Mouse (Mus musculus): ENCODE results near the gene Arhgap10. TPM values are rescaled to one million over a fixed set of nuclear protein-coding genes. Genes with fewer than 3 reads are reported as not detected.
A peak's percentile ranks its signal among the peaks of the same experiment; 100 is the strongest.

Arhgap10 gene
- total RNA-seq, 4 experiments from 2014 or later = 9.6 to 10.8 (median 10.2) TPM

DNA sequence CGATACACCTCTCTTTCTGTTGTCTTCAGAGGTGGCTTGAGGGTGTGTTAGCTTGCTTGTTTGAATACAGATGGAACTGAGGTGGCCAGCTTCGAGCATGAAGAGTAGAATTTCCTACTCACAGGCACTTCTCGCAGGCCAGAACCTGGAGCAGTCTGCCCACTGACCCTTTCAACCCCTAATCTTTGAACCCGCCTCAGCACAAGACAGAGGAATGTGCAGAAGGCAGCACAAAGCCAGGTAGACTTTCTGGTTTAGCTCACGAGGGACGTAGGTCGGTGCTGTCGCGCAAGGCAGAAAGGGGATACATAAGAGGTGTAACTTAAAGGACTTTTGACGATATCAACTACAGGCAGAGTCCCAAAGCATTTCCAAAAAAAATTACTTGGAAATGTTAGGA, 908 bp downstream of the Arhgap10 start:
- DNase-seq (ENCODE audit: low spot score in 2 of 2) = no peak

DNA sequence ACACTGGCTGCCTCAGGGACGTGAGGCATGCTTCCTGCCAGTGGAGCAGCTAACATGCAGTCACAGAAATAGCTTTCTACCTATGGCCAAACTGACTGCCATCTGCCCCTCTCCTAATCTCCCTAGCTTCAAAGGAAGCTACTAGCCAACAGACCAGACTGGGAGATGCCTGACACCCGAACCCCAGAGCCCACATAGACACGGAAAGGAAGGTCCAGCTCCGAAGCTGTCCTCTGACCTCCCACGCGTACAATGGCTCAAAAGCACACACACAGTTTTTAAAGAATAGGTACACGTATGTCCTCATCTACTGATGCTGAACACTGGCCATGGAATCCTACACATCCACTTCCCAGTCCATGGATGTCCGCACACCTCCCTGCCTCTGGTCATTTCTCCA, 2.0 kb downstream of the Arhgap10 start:
- no peak for DNase-seq (ENCODE audit: low spot score in 2 of 2)

DNA sequence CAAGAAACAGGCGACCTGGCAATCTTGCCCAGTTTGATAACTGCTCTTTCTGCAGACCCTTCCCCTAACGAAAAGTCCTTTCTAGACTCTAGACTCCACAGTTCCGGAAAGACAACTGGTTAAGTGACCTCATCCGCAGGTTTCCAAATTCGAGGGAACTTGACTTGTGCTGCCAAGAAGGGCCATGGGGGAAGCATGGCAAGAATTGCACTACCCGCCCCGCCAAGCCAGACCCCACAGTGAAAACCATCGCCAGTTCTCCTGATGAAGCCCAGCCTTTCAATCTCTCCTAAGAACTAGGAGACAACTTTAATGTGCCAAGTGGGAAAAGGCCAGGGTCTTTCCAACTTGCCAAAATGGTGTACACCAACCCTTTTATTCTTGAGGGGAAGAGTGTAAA, 2.6 kb downstream of the Arhgap10 start:
- DNase-seq (ENCODE audit: low spot score in 2 of 2) = no peak

DNA sequence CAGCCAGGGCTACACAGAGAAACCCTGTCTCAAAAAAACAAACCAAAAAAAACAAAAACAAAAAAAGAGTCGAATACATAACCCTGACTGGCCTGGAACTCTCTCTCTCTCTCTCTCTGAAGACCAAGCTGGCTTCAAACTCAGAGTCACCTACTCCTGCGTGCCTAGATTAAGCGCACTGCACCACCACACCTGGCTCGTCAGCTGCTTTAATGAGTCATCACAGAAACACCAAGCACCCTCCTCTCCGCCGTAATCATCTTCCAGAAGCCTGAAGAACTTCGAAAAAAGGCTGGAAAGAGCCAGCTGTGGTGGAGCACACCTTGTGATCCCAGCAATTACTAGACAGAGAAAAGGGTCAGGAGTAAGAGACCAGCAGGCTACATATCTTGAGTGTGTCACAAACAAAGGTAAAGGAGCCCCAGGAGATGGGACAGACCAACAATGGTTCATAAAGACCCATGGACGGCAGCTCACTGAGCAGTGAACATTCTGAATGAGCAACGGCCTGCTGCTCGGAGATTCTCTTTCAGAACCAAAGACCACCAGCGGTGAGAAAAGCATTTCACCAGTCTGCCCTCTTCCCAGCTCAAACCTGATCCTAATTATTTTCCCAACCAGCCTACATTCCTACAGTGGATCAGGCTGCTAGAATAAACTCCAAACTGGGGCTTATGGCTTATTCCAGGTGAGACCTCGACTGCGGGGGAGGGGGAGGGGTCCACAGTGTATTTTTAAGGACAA, 5.8 kb downstream of the Arhgap10 start:
- no peak for DNase-seq (ENCODE audit: low spot score in 2 of 2)

DNA sequence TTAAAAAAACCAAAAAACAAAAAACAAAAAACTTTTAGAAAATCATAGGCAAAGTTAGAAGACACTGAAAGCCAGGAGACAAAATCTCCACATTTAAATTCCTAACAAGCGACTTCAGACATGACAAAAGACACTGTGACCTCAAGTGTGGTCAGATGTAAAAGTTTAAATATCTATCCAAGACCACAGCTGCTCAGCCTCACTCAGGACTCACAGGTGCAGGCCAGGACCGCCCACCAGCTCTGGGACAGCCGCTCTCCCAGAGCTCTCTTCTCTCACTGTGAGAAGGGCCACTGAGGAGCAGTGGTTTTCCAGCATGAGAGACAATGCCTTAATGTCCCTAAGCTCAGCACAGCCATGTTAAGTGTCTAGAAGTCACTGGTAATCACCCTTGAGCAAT, 7.3 kb downstream of the Arhgap10 start:
- no peak for DNase-seq (ENCODE audit: low spot score in 2 of 2)

DNA sequence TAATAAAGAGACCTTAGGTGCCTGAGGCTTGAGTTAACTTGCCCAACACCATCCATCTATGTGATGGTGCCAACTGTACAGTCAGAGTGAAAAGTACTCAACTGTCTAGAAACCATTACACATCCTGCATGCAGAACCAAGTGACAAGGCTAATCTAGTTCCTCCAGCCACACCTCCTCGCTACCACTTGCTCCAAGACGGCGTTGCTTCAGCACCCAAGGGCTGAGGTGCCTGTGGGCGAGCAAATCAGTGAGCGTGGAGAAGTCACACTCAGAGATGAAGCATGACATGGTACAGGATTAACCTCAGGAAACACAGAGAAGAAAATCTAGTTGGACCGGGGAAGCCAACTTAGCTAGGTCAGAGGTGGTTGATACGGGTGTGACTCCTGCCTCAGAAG, 8.7 kb downstream of the Arhgap10 start:
- DNase-seq (ENCODE audit: low spot score in 2 of 2) = no peak

DNA sequence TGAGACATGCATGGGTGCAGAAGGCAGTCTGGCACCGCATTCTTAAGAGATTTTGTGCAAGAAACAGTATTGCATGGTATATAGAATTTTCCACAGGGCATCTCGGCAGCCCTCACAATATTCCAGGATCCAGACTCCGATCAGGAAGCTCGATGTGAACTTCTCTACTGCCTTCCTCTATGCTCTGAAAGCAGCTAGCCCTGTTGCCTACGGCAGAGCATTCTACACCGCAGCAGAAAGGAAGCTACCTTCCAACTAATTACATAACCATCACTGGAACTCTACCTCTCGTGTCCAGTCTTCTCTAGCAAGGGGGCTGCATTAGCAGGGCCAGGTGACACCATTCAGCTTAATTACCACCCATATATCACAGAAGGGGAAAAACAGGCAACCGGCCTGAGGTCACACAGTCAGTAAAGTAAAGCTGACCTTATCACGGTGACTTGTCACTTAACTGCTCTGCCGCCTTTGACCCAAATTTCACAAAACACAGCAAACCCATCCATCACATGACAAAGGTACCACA, 10.2 kb downstream of the Arhgap10 start:
- DNase-seq (ENCODE audit: low spot score in 2 of 2) = no peak

DNA sequence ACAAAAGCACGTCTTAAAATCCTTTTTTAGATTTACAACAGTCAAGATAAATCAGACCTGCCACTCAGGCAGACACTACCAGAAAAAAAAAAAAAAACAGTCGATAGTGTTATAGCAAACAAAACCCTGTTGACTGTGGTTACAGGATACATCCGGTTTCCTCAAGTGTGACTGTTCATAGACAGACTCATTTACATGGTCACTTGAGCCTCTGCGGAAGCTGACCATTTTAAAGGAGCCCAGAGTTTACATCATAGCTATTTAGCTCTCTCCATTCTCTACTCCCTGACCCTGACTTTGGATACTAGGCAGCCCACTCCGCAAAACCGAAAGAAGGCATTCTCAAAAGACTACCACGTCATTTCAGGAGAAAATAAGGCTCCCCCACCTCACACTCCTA, 11.2 kb downstream of the Arhgap10 start:
- no peak for DNase-seq (ENCODE audit: low spot score in 2 of 2)

DNA sequence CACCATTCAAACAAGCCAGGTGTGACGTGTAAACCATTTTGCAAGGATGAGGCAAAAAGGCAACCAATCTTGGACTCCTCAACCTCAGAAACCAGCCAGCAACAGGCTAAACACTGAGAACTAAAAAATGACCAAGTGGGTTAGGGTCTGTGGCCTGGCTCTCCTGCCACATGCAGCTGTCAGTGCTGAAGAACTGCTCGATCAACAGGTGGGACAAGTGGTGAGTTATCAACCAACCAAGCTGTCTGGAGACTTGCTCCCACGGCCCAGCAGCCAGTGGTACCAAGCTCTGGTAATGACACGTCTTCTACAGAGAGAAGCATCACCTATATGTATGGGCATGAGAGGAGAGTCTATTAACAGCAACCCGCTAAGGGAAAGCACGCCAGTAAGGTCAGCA, 15.2 kb downstream of the Arhgap10 start:
- DNase-seq (ENCODE audit: low spot score in 2 of 2) = no peak

DNA sequence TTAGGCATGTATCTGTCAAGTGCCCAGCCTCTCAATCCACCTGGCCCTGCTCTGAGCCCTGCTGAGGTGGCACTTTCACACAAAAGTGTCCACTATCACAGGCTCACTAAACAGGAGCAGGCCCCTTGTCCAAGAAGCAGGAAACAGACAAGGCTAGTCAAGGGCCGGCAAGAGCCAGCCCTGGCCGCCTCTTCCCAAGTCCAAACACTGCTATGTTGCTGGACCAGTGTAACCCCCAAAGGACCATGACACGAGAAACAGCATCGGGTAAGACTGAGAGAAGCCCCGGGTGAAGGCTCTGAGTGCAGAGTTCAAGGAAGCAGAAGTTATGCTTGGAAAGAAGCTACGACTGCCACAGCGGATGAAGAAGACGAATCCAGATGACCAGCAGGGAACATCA, 16.6 kb downstream of the Arhgap10 start:
- no peak for DNase-seq (ENCODE audit: low spot score in 2 of 2)

DNA sequence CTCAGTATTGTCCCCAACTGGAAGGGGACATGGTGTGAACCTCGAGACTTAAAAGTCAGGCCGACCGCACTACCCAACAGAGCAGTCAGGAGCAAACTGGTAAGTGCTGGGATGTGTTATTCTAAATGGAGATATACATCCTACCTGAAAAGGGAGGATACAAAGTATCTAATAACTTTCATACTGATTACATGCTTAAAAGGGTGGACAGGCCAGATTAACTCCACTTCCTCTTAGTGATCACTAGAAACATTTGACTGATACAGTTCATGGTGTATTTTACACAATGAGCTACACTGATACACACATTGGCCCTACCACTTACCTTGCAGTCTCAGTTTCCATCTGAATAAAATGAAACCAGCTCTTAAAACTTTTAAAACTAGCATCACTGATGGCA, 17.5 kb downstream of the Arhgap10 start:
- no peak for DNase-seq (ENCODE audit: low spot score in 2 of 2)

DNA sequence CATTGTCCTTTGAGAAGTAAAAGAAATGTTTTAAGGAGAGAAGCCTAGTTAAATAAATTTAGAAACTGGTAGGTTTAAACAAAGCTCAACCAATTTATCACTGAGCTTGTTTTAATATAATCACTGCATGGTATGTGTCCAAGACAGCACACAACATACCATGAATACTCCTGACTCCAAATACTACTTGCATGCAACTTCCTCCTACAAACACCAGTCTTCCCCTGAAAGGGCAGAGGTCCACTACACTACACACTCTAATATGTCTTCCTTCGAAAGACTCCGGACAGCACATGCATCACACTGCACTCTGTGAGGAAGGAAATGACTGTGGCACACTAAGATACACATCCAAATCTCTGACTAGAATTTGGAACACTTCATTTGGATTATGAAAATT, 20.3 kb downstream of the Arhgap10 start:
- no peak for DNase-seq (ENCODE audit: low spot score in 2 of 2)

DNA sequence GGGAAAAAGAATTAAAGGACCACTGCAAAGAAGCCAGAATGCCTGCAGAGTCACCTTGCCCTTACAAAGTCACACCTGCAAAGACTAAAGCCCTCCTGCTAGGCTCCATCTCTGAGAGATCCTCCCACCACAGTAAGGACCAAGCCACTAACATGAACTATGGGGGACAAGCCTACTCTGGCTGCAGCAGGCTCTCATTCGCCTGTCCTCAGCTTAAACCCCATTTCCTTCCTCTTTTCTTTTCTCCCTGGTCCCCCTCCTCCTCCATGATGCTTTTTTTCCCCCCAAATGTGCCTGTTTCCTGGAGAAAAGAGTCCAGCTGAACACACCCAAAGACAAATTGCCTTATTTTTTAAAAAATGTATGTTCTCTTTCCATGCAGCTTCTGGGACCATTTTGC, 21.5 kb downstream of the Arhgap10 start:
- no peak for DNase-seq (ENCODE audit: low spot score in 2 of 2)

DNA sequence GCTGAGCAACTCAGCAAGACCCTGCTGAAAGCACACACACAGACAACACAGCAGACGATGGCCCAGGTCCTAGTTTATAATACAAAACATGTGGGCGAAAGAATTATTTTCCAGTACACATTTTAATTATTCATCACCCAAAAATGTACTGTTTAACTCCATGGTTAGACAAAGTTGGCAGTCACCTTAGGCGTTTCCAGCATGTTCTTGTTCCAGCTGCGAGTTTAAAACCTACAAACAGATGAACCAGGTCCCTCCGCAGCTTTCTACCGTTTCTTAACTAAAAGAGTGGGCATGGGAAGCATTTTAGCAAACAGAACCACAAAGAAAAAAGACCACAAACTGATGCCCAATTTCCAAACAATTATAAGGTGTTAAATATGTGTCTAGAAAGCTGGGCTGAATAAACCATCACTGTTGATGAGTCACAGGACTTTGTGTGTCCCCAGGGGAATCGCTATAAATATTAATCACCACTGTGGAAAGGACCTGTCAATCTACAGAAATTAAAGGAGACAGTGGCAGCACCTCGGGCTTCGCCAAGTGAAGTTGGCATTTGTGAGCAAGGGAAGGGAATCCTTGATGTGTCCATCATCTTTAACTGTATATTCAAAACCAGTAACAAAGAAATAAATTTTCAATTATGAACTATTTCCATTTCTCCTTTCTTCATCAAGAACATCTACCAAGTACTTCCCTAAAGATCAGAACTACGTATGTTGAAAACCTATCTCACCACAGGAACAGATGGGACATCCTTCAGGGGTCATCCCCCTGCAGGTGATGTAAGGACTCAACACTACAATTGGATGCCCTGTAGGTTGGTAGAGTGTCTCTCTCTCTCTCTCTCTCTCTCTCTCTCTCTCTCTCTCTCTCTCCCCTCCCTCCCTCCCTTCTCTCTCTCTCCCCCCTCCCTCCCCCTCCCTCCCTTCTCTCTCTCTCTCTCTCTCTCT, 23.1 kb downstream of the Arhgap10 start:
- DNase-seq (ENCODE audit: low spot score in 2 of 2) = no peak

DNA sequence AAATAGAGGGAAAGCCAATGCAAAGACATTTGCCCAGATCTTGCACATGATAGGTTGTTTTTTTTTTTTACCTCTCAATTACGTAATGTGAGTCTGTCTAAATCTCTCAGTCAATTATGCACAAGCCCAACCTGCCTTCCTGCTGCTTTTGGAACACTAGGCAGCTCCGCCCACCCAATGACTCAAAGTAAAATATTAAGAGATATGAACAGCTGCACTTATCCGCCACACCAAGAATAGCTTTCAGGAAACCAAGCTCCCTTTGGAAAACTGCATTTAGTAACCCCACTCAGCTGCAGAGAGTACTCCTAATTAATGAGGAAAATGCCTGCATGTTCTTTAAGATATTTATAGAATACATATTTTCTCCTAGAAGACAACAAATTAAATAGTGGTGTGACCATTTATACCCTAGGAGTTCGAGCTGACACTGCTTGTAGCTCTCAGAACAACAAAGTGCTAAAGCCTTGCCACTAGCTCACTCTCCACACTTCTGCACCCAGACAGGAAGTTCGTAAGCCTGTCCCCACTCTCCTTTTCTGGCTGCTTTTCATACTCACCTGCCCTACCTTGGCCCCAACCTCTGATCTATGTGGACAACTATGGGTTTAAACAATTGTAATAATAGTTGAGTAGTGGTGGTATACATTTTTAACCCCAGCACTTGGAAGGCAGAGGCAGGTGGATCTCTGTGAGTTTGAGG, 25.2 kb downstream of the Arhgap10 start:
- peak; percentile 42 to 52 for DNase-seq (ENCODE audit: low spot score in 2 of 2)

DNA sequence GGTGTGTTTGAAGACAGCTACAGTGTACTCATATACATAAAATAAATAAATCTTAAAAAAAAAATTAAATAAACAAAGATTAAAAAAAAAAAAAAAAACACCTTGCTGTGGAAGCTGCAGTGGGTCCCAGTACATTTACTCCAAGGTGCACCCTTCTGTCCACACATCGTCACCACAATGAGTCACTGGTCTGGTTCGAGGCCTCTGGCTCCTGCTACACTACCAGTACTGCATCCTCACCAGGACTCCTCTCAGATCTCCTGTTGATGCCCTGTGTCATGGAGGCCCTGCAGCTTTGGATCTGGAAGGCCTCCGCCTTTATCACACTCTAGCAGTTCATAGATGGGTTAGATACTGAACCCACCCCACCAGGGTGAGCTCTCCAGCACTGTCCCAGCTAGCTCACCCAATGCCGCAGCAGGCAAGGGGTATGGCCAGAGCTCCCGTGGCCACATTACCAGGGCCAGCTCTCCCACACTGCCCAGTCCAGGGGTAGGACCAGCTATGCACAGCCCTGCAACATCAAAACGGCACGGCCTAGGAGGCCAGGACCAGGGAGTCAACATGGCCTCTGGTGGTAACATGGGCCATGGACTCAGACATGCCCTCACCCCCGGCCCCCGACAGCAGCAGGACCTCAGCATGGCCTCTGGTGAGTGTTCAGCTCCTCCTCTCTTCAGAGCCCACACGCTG, 26.4 kb downstream of the Arhgap10 start:
- no peak for DNase-seq (ENCODE audit: low spot score in 2 of 2)

DNA sequence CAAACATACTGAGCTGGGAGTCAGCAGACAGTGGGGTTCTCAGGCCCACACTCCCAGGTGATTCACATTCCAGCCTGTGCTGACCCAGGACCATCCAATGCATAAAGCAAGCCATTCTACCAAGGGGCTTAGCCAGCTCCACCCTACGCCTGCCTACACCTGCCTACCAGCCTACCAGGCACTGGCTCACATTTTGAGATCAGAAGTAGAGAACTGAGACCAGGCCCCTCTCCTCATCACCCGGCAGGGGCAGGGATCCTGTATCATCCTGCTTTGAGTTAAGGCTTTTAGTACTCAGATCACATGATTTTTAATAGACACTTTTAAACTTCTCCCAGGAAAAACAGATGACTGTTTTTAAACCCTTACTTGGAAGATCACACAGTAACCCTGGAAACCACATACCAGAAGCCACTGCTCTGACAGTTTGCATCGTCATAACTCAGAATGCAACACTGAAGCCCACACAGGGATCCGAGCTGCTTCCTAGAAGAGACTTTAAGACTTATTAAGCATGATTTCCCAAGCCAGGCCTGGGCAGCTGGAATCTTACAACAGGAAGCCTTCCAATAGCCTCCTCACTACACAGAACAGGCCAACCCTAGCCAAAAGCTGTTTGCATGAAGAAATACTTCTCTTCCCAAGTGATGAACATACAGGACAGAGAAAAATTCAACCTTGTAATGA, 27.5 kb downstream of the Arhgap10 start:
- peak; percentile 28 to 37 for DNase-seq (ENCODE audit: low spot score in 2 of 2)

DNA sequence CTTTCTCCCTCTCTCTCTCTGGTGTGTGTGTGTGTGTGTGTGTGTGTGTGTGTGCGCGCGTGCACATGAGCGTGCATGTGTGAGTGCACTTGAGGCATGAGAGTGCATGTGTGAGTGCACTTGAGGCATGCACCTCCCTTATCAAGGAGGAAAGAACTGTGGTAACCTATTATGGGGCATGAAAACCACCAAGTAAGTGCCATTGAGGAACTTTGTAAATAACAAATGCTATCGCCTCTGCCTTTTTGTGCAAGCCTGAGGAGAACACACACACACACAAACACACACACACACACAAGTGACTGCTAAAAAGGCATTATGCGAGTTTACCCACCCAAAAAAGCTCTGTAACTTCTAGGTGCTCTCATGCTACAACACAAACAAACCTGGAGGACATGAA, 28.5 kb downstream of the Arhgap10 start:
- no peak for DNase-seq (ENCODE audit: low spot score in 2 of 2)

DNA sequence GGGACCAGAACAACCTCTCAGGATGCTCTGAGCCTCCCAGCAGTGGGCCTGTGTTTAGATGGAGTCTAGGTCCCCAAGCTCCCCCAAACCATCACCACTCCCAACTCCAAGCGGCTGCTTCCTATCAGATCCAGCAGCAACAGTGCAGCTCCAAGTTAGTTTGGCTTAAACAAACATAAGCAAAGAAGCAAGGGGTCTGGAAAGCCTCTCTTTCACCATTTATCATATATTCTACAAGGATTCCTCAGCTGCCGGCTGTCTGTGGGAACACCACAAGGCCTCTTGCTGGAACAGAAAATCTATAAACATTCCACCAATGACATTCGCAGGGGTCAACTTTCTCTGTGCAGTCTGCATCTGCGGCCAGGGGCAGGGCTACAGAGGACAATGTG, 29.5 kb downstream of the Arhgap10 start:
- DNase-seq (ENCODE audit: low spot score in 2 of 2) = no peak

DNA sequence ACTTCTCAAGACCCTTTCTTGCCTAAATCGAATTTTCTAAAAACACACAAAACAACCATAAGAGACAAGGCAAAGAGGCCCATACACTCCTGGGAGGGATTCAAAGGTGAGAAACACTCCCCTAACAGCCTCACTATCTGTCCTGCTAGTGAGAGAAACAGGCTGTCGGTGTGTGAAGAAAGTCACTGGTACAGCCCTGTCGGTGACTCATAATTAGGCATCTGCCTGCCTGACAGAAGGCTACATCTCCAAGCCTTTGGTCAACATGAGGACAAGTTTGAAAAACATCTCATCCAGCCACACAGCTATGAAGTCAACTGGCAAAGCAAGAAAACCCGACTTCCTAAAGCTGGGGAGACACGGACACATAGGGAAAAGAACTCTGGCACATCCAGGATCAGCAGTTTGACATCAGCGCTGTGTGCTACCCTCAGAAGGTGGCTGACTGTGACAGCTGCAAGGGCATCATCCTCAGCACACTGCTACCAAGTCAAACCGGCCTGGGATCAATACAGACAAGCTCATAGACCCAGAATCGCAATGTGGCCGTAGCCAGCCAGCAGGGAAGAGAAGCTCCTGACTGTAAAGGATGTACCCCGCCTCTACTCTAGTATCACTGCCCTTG, 30.1 kb downstream of the Arhgap10 start:
- DNase-seq (ENCODE audit: low spot score in 2 of 2) = no peak

All from layer of hippocampus, adult 8-10 months (tissue).